Mouse (Mus musculus): ENCODE measurements around the gene Sbpl. TPM values are rescaled to one million over a fixed set of nuclear protein-coding genes. Genes with fewer than 3 reads are reported as not detected.
"Not testable (repeated sequence)": the region's sequence is repeated elsewhere in the genome, so short reads cannot be mapped to it uniquely, and the experiment has no call there.

The Sbpl gene
- polyA plus RNA-seq, 1 experiment from 2014 or later = not detected

DNA sequence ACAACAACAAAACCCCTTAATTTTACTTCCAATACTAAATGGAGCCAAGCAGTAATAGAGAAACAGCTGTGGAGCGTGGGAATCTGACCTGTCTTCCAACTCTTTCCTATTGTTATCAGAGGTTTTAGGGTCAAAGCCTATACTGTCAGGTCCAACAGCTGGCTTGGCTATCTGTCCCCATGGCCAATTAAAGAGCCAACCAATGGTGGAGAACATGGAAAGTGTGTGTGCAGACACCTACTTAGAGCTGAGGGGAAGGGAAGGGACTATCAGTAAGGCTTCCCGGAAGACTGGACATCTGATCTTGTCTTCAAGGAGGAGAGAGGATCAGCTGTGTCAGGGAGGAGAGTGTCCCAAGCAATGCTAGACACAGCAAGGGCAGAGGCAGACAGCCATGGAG lies 6.0 kb downstream of the Sbpl start:
- Histone ChIP-seq H3K9ac (no peak overlapping the region), H3K36me3 (no peaks in the 10 kb centered on the region), H3K27ac (replicated peaks) (no peak overlapping the region), H3K4me1 (replicated peaks) (no peaks in the 10 kb centered on the region), H3K4me3 (no peak overlapping the region), H3K9me3 (no peaks in the 10 kb centered on the region), H3K4me2 (no peak overlapping the region), H3K27me3 (no peaks in the 10 kb centered on the region)
- WGBS = 95% methylated on average over 2 of the region's 2 CpGs
- ATAC-seq (ENCODE audit: low FRiP score, low read depth) = no peak

DNA sequence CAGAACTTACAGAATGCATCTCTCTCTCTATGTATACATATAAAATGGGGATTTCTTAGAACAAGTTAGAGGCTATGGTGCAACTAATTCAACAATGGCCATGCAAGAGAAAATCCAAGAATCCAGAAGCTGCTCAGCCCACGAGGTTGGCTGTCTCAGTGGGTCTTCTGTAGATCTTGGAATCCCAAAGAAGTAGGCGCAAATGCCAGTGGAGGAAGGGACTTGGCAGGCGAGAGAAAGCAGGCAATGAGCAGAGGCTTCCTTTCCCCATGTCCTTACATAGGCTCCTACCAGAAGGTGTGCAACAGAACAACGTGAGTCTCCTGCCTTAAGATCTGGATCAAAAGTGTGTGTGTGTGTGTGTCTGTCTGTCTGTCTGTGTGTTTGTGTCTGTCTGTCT lies 7.6 kb downstream of the Sbpl start:
- not testable (repeated sequence) for H3K9ac ChIP-seq; H3K4me3 ChIP-seq; H3K9me3 ChIP-seq; H3K27ac ChIP-seq (replicated peaks); H3K36me3 ChIP-seq; ATAC-seq (ENCODE audit: low FRiP score, low read depth); H3K4me1 ChIP-seq (replicated peaks); H3K27me3 ChIP-seq; H3K4me2 ChIP-seq
- WGBS = 84% methylated on average over 4 of the region's 4 CpGs

- no peaks in the 10 kb centered on the region for H3K4me1 ChIP-seq (replicated peaks)
- H3K4me2 ChIP-seq = no peak within 1 kb of the TSS
- H3K27ac ChIP-seq (replicated peaks) = no peak within 1 kb of the TSS
- no peak within 1 kb of the TSS for H3K4me3 ChIP-seq
- no peak for ATAC-seq (ENCODE audit: low FRiP score, low read depth)
- no peak within 1 kb of the TSS for H3K9ac ChIP-seq
- H3K27me3 ChIP-seq = no peaks in the 10 kb centered on the region
- no peaks in the 10 kb centered on the region for H3K36me3 ChIP-seq
- no peaks in the 10 kb centered on the region for H3K9me3 ChIP-seq
These were observed 13.7 kb downstream of the Sbpl start, which contains the start of gene Sbp for GRCm38 (mm10) chr17:23941372-23941771. Gene Sbp (plus strand): TSS chr17:23941672.

- Histone ChIP-seq H3K4me2 (no peak overlapping the region), H3K9me3 (no peaks in the 10 kb centered on the region), H3K36me3 (no peaks in the 10 kb centered on the region), H3K27ac (replicated peaks) (no peak overlapping the region), H3K9ac (no peak overlapping the region), H3K4me3 (no peak overlapping the region), H3K27me3 (no peaks in the 10 kb centered on the region), H3K4me1 (replicated peaks) (no peaks in the 10 kb centered on the region)
- 86% methylated on average over 5 of the region's 5 CpGs for WGBS
- ATAC-seq (ENCODE audit: low FRiP score, low read depth) = no peak
These were observed 23.9 kb downstream of the Sbpl start for GRCm38 (mm10) chr17:23931157-23931556.

DNA sequence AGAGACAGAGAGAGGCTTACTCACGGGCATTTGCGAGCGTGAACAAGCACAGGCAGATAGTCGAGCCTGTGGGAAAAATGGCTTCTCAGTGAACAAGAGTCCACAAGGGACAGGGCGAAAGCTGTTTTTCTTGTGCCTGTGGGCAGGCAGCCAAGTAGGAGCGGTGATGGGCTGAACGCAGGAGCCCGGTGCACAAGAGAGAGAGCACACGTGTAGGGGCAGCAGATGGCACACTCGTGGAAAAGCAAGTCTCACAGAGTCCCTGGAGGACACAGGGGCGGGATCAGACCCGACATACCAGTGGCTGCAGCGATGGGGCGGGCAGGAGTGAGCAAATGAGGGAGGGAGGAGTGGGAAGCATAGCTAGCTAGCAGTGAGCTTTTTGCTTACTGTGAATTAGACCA lies 30.0 kb downstream of the Sbpl start:
- H3K9ac ChIP-seq = peak overlapping the region; percentile 59
- no peaks in the 10 kb centered on the region for H3K36me3 ChIP-seq
- no peaks in the 10 kb centered on the region for H3K9me3 ChIP-seq
- peak; percentile 86 for ATAC-seq (ENCODE audit: low FRiP score, low read depth)
- no peaks in the 10 kb centered on the region for H3K27me3 ChIP-seq
- H3K27ac ChIP-seq (replicated peaks) = peak overlapping the region; percentile 93
- H3K4me3 ChIP-seq = peak overlapping the region; percentile 74
- under 1% methylated on average over 14 of the region's 14 CpGs for WGBS
- H3K4me1 ChIP-seq (replicated peaks) = peaks cover 14% of the 10 kb centered on the region
- peak overlapping the region; percentile 93 for H3K4me2 ChIP-seq

GRCm38 (mm10) chr17:23924531-23925007 lies 30.5 kb downstream of the Sbpl start:
- peak overlapping the region; percentile 74 for H3K4me3 ChIP-seq
- peak overlapping the region; percentile 93 for H3K4me2 ChIP-seq
- under 1% methylated on average over 29 of the region's 29 CpGs for WGBS
- no peaks in the 10 kb centered on the region for H3K27me3 ChIP-seq
- peak; percentile 98 for ATAC-seq (ENCODE audit: low FRiP score, low read depth)
- no peaks in the 10 kb centered on the region for H3K9me3 ChIP-seq
- H3K4me1 ChIP-seq (replicated peaks) = peaks cover 14% of the 10 kb centered on the region
- no peaks in the 10 kb centered on the region for H3K36me3 ChIP-seq
- peak overlapping the region; percentile 93 for H3K27ac ChIP-seq (replicated peaks)
- H3K9ac ChIP-seq = peak overlapping the region; percentile 59

DNA sequence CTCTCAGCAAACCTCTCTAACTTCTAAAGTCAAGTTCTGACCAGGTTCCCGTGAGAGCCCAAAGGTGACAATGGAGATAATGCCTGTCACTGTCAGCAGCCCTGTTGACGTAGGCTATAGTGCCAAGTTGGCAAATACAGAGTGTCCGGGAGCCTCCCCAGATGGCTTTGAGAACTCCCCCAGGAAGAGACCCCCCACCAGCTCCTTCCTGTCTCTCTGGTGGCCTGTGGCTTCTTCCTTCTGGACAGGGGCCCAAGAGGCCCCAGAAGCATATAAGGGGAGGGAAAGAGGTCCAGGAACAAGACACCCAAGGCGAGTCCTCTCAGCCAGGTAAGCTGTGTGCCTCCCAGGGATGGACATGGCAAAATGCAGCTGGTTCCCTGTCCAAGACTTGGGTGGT lies 37.9 kb downstream of the Sbpl start, which contains the start of gene Dcpp3:
Gene Dcpp3 (plus strand): TSS at position 301 of the 400 bp plus-strand sequence.
- H3K27ac ChIP-seq (replicated peaks); H3K27me3 ChIP-seq; H3K4me2 ChIP-seq; H3K9ac ChIP-seq; H3K36me3 ChIP-seq; H3K4me3 ChIP-seq; H3K4me1 ChIP-seq (replicated peaks); H3K9me3 ChIP-seq; ATAC-seq (ENCODE audit: low FRiP score, low read depth): not testable (repeated sequence)
- WGBS = 68% methylated on average over 4 of the region's 4 CpGs

Other genes with a start within 250 kb of the Sbpl start
- gene 1520401A03Rik, start 232.5 kb downstream of the Sbpl start, polyA plus RNA-seq (2015; fragmentation: Nextera tagmentation; extraction: Ambion mirVana) = 0.13 and 0.41 TPM in 2 replicates
- gene Pkmyt1, start 228.9 kb downstream of the Sbpl start, polyA plus RNA-seq (2015; fragmentation: Nextera tagmentation; extraction: Ambion mirVana) = 19.8 and 21.8 TPM in 2 replicates
- gene Paqr4, start 214.4 kb downstream of the Sbpl start, polyA plus RNA-seq (2015; fragmentation: Nextera tagmentation; extraction: Ambion mirVana) = 67.0 and 75.2 TPM in 2 replicates
- gene Kremen2, start 209.4 kb downstream of the Sbpl start, polyA plus RNA-seq (2015; fragmentation: Nextera tagmentation; extraction: Ambion mirVana) = 1.5 TPM in 2 replicates
- 204 and 209 TPM in 2 replicates for gene Flywch1, start 183.7 kb downstream of the Sbpl start, polyA plus RNA-seq (2015; fragmentation: Nextera tagmentation; extraction: Ambion mirVana)
- gene Flywch2, start 169.2 kb downstream of the Sbpl start, polyA plus RNA-seq (2015; fragmentation: Nextera tagmentation; extraction: Ambion mirVana) = 79.4 and 83.9 TPM in 2 replicates
- 480 and 502 TPM in 2 replicates for gene Srrm2, start 164.7 kb downstream of the Sbpl start, polyA plus RNA-seq (2015; fragmentation: Nextera tagmentation; extraction: Ambion mirVana)
- gene Elob, start 126.1 kb downstream of the Sbpl start, polyA plus RNA-seq (2015; fragmentation: Nextera tagmentation; extraction: Ambion mirVana) = 1,257 and 1,293 TPM in 2 replicates
- gene Prss33, start 119.2 kb downstream of the Sbpl start, polyA plus RNA-seq (2015; fragmentation: Nextera tagmentation; extraction: Ambion mirVana) = 0.17 and 0.35 TPM in 2 replicates
- gene Prss32, start 111.4 kb downstream of the Sbpl start, polyA plus RNA-seq (2015; fragmentation: Nextera tagmentation; extraction: Ambion mirVana) = not detected in 2 replicates
- 1.3 and 1.8 TPM in 2 replicates for gene Prss41, start 111.1 kb downstream of the Sbpl start, polyA plus RNA-seq (2015; fragmentation: Nextera tagmentation; extraction: Ambion mirVana)
- not detected in 2 replicates for gene Prss21, start 87.2 kb downstream of the Sbpl start, polyA plus RNA-seq (2015; fragmentation: Nextera tagmentation; extraction: Ambion mirVana)
- gene Dcpp1, start 74.4 kb downstream of the Sbpl start, polyA plus RNA-seq (2015; fragmentation: Nextera tagmentation; extraction: Ambion mirVana) = not detected in 2 replicates
- gene Dcpp2, start 74.4 kb downstream of the Sbpl start, polyA plus RNA-seq (2015; fragmentation: Nextera tagmentation; extraction: Ambion mirVana) = not detected in 2 replicates
- not detected in 2 replicates for gene Dcpp3, start 37.8 kb downstream of the Sbpl start, polyA plus RNA-seq (2015; fragmentation: Nextera tagmentation; extraction: Ambion mirVana)
- gene Sbp, start 13.6 kb downstream of the Sbpl start, polyA plus RNA-seq (2015; fragmentation: Nextera tagmentation; extraction: Ambion mirVana) = not detected in 2 replicates
- gene Prss30, start 25.3 kb upstream of the Sbpl start, polyA plus RNA-seq (2015; fragmentation: Nextera tagmentation; extraction: Ambion mirVana) = 0.18 TPM in 1 of 2 replicates, not detected in the other
- not detected in 2 replicates for gene Prss22, start 42.8 kb upstream of the Sbpl start, polyA plus RNA-seq (2015; fragmentation: Nextera tagmentation; extraction: Ambion mirVana)
- 0.31 and 0.34 TPM in 2 replicates for gene Prss27, start 82.9 kb upstream of the Sbpl start, polyA plus RNA-seq (2015; fragmentation: Nextera tagmentation; extraction: Ambion mirVana)
- 75.9 and 77.3 TPM in 2 replicates for gene Kctd5, start 118.2 kb upstream of the Sbpl start, polyA plus RNA-seq (2015; fragmentation: Nextera tagmentation; extraction: Ambion mirVana)
- 63.8 and 64.4 TPM in 2 replicates for gene Pdpk1, start 195.7 kb upstream of the Sbpl start, polyA plus RNA-seq (2015; fragmentation: Nextera tagmentation; extraction: Ambion mirVana)
- 33.6 and 38.8 TPM in 2 replicates for gene Amdhd2, start 208.5 kb upstream of the Sbpl start, polyA plus RNA-seq (2015; fragmentation: Nextera tagmentation; extraction: Ambion mirVana)
- gene Atp6v0c, start 214.4 kb upstream of the Sbpl start, polyA plus RNA-seq (2015; fragmentation: Nextera tagmentation; extraction: Ambion mirVana) = 1,386 and 1,520 TPM in 2 replicates

All from hindbrain, embryonic 15.5 days (tissue).